Mouse (Mus musculus) CH12.LX (cell line): ENCODE results near the gene Tmem110. TPM values are rescaled to one million over a fixed set of nuclear protein-coding genes. Genes with fewer than 3 reads are reported as not detected.

Experiments used
- DNase-seq: peaks from one replicate; pipeline ENCODE4 v3.0.0-alpha.2; 2013; ENCODE audit errors: extremely low read depth
- H3K27ac ChIP-seq: 2 replicates; pipeline ENCODE4 v1.5.1; 2012; ENCODE audit warnings: low read depth, mild to moderate bottlenecking, control low read depth, moderate library complexity; ENCODE audit not compliant: insufficient read depth
- H3K27me3 ChIP-seq: replicated peaks from 2 replicates; pipeline ENCODE3; 2012; ENCODE audit warnings: inconsistent platforms
- H3K36me3 ChIP-seq, 2 experiments: replicated peaks in 1 of 2; 2 replicates each; pipeline versions ENCODE3 to v1.6.1; 2012; ENCODE audit warnings: inconsistent platforms in 1 of 2, low read length in 1 of 2, mild to moderate bottlenecking in 1 of 2, mixed read lengths in 1 of 2, moderate library complexity in 1 of 2; ENCODE audit not compliant: control insufficient read depth in 1 of 2, insufficient read depth in 1 of 2
- H3K4me1 ChIP-seq, 2 experiments: 2 replicates each; pipeline ENCODE4 v1.6.1; 2012; ENCODE audit warnings: inconsistent platforms in 1 of 2, moderate library complexity in 1 of 2; ENCODE audit not compliant: insufficient read depth in 2 of 2, control insufficient read depth in 1 of 2
- H3K4me2 ChIP-seq: 2 replicates; pipeline ENCODE4 v1.6.1; 2012; ENCODE audit warnings: low read depth, mild to moderate bottlenecking, control low read depth; ENCODE audit not compliant: poor library complexity, insufficient read depth, severe bottlenecking
- H3K4me3 ChIP-seq, 3 experiments: fragments of 150-350 bp in 1 of 3; sonication (generic) in 1 of 3; replicated peaks in 1 of 3; 2 replicates each; pipeline versions ENCODE3 to v1.5.1; 2011 to 2012; ENCODE audit warnings: low read depth in 2 of 3, low read length in 2 of 3, mild to moderate bottlenecking in 2 of 3, moderate library complexity in 2 of 3, control low read depth in 1 of 3, improper control_type of control experiment in 1 of 3, inconsistent platforms in 1 of 3, mixed read lengths in 1 of 3; ENCODE audit not compliant: poor library complexity in 1 of 3
- H3K79me2 ChIP-seq: replicated peaks from 2 replicates; pipeline ENCODE4 v1.6.1; 2012; ENCODE audit warnings: mild to moderate bottlenecking, moderate library complexity; ENCODE audit not compliant: control insufficient read depth, poor library complexity, insufficient read depth, severe bottlenecking; ENCODE audit errors: extremely low read depth
- H3K9ac ChIP-seq: 2 replicates; pipeline ENCODE4 v1.6.1; 2012; ENCODE audit warnings: low read depth, mild to moderate bottlenecking, control low read depth, moderate library complexity; ENCODE audit not compliant: insufficient read depth
- H3K9me3 ChIP-seq: replicated peaks from 2 replicates; pipeline ENCODE3; 2012; ENCODE audit warnings: low read length, inconsistent platforms, mixed read lengths
- CTCF ChIP-seq, 2 experiments: IDR thresholded peaks in 1 of 2; conservative IDR thresholded peaks in 1 of 2; 2 replicates each; pipeline ENCODE4 v1.5.1; 2011 to 2012; ENCODE audit warnings: low read depth in 2 of 2, low read length in 2 of 2, improper control_type of control experiment in 1 of 2, inconsistent platforms in 1 of 2, mild to moderate bottlenecking in 1 of 2, moderate library complexity in 1 of 2
- E2F4 ChIP-seq: IDR thresholded peaks from 2 replicates; pipeline ENCODE4 v1.6.1; 2011; ENCODE audit warnings: low read depth, low read length, improper control_type of control experiment; ENCODE audit not compliant: insufficient replicate concordance
- EP300 ChIP-seq: IDR thresholded peaks from 2 replicates; pipeline ENCODE4 v1.6.1; 2011; ENCODE audit warnings: low read length, improper control_type of control experiment
- GABPA ChIP-seq: IDR thresholded peaks from 2 replicates; pipeline ENCODE4 v1.6.1; 2012; ENCODE audit warnings: low read depth, low read length, improper control_type of control experiment, inconsistent platforms; ENCODE audit not compliant: insufficient replicate concordance
- JUN ChIP-seq: IDR thresholded peaks from 2 replicates; pipeline ENCODE4 v1.6.1; 2011; ENCODE audit warnings: low read depth, mild to moderate bottlenecking, low read length, improper control_type of control experiment, moderate library complexity; ENCODE audit not compliant: insufficient read depth
- KAT2A ChIP-seq: IDR thresholded peaks from 2 replicates; pipeline ENCODE4 v1.6.1; 2012; ENCODE audit warnings: low read length, improper control_type of control experiment, inconsistent platforms; ENCODE audit not compliant: insufficient replicate concordance
- MAFK ChIP-seq: IDR thresholded peaks from 2 replicates; pipeline ENCODE4 v1.6.1; 2011; ENCODE audit warnings: low read length, improper control_type of control experiment; ENCODE audit not compliant: insufficient replicate concordance
- MEF2A ChIP-seq: IDR thresholded peaks from 2 replicates; pipeline ENCODE4 v1.6.1; 2014; ENCODE audit warnings: low read depth, mild to moderate bottlenecking, inconsistent platforms, low read length, improper control_type of control experiment, borderline replicate concordance
- MXI1 ChIP-seq: IDR thresholded peaks from 2 replicates; pipeline ENCODE4 v1.6.1; 2011; ENCODE audit warnings: mild to moderate bottlenecking, low read depth, low read length, improper control_type of control experiment
- MYC ChIP-seq: IDR thresholded peaks from 2 replicates; pipeline ENCODE4 v1.6.1; 2011; ENCODE audit warnings: low read depth, mild to moderate bottlenecking, improper control_type of control experiment, low read length
- RAD21 ChIP-seq: IDR thresholded peaks from 2 replicates; pipeline ENCODE4 v1.6.1; 2011; ENCODE audit warnings: low read depth, mild to moderate bottlenecking, low read length, improper control_type of control experiment, moderate library complexity
- SIN3A ChIP-seq: IDR thresholded peaks from 2 replicates; pipeline ENCODE4 v1.6.1; 2012; ENCODE audit warnings: low read length, improper control_type of control experiment, inconsistent platforms
- SMC3 ChIP-seq: IDR thresholded peaks from 2 replicates; pipeline ENCODE4 v1.6.1; 2011; ENCODE audit warnings: low read depth, low read length, improper control_type of control experiment
- UBTF ChIP-seq: IDR thresholded peaks from 2 replicates; pipeline ENCODE4 v1.6.1; 2012; ENCODE audit warnings: low read depth, mild to moderate bottlenecking, inconsistent platforms, low read length, improper control_type of control experiment, moderate library complexity
- USF2 ChIP-seq: conservative IDR thresholded peaks from 2 replicates; pipeline ENCODE4 v1.6.1; 2011; ENCODE audit warnings: low read depth, low read length, improper control_type of control experiment
- ZC3H11A ChIP-seq: IDR thresholded peaks from 2 replicates; pipeline ENCODE4 v1.6.1; 2012; ENCODE audit warnings: low read depth, mild to moderate bottlenecking, inconsistent platforms, low read length, improper control_type of control experiment
- ZNF384 ChIP-seq: IDR thresholded peaks from 2 replicates; pipeline ENCODE4 v1.6.1; 2012; ENCODE audit warnings: low read depth, low read length, improper control_type of control experiment, inconsistent platforms
- dilution Hi-C: fragments of 300-500 bp; cut with MboI; formaldehyde crosslinking; loops from 2 replicates; pipeline ENCODE4 v1.14.3; 2020; ENCODE audit warnings: low sequenced_read_pairs; ENCODE audit not compliant: extremely low pct_unique_long_range_greater_than_20kb, extremely low pct_ligation_motif_present
- in situ Hi-C: fragments of 300-500 bp; cut with MboI; formaldehyde crosslinking; loops from 3 replicates; pipeline ENCODE4 v1.14.3; 2019; ENCODE audit warnings: low sequenced_read_pairs, low pct_ligation_motif_present, low pct_unique_long_range_greater_than_20kb, mixed read lengths
- polyA plus RNA-seq: library from polyadenylated mRNA; unstranded; fragments of >175 nt; gene quantifications from 2 replicates; pipeline ENCODE4 v1.2.1, GENCODE M21; 2012; ENCODE audit warnings: low read depth; ENCODE audit not compliant: insufficient read length
- total RNA-seq, 2 experiments: library from RNA; depleted of rRNA; stranded (reverse); fragments of 300-350 nt in 1 of 2; fragments of >200 nt in 1 of 2; gene quantifications; 2 replicates each; pipeline ENCODE4 v1.2.3; 2012 to 2014

Tmem110 gene
- total and polyA plus RNA-seq, 3 experiments: 10.3 to 26.2 (median 19.4) TPM

GRCm38 (mm10) chr14:30857990-30858389 lies 32.6 kb downstream of the Tmem110 start:
- no peak overlapping the region for H3K9ac ChIP-seq
- H3K4me3 ChIP-seq: no peak overlapping the region
- dilution Hi-C loops: no loop called here
- peaks cover 0 to 9% of the 10 kb centered on the region in 2 experiments; a peak in 1 of 4 replicates for H3K4me1 ChIP-seq
- DNase-seq: peak; percentile 61
- H3K27me3 ChIP-seq: no peaks in the 10 kb centered on the region
- TF ChIP-seq JUN: no peak
- no peak for TF ChIP-seq MAFK
- TF ChIP-seq CTCF (conservative IDR thresholded peaks at IDR 0.05 in 1 of 2, IDR thresholded peaks at IDR 0.05 in 1 of 2; ENCODE audit: low read depth in 2 of 2, low read length in 2 of 2): peak in 1 of 2 experiments; percentile 69; a peak in 3 of 4 replicates
- peak; percentile 73 for TF ChIP-seq RAD21
- peak; percentile 64 for TF ChIP-seq SMC3
- TF ChIP-seq, all 38 proteins: peak for 3
- in situ Hi-C loops: loop anchor here (10.0 kb wide), 1 partner anchor 273 kb away; no protein-coding TSS in a partner anchor
- H3K36me3 ChIP-seq: peaks cover 0 to 47% of the 10 kb centered on the region in 2 experiments
- no peak overlapping the region for H3K27ac ChIP-seq
- H3K4me2 ChIP-seq: no peak overlapping the region
- no peaks in the 10 kb centered on the region for H3K79me2 ChIP-seq
- no peaks in the 10 kb centered on the region for H3K9me3 ChIP-seq

- no peak overlapping the region for H3K4me3 ChIP-seq
- no peaks in the 10 kb centered on the region for H3K27me3 ChIP-seq
- H3K79me2 ChIP-seq: no peaks in the 10 kb centered on the region
- no peak for DNase-seq
- no peak for TF ChIP-seq USF2
- no peak for TF ChIP-seq ZC3H11A
- TF ChIP-seq MYC: no peak
- TF ChIP-seq UBTF: no peak
- no peak for TF ChIP-seq SIN3A
- no peak for TF ChIP-seq MEF2A
- no peak for TF ChIP-seq EP300
- no peak for TF ChIP-seq JUN
- no peak for TF ChIP-seq E2F4
- TF ChIP-seq KAT2A: no peak
- TF ChIP-seq MAFK: no peak
- TF ChIP-seq GABPA: no peak
- TF ChIP-seq MXI1: no peak
- no peak for TF ChIP-seq ZNF384
- no peak for TF ChIP-seq SMC3
- no peak for TF ChIP-seq CTCF (conservative IDR thresholded peaks at IDR 0.05 in 1 of 2, IDR thresholded peaks at IDR 0.05 in 1 of 2; ENCODE audit: low read depth in 2 of 2, low read length in 2 of 2)
- no peak for TF ChIP-seq RAD21
- in situ Hi-C loops: no loop called here
- no peaks in the 10 kb centered on the region for H3K9me3 ChIP-seq
- dilution Hi-C loops: no loop called here
- no peak overlapping the region for H3K27ac ChIP-seq
- peaks cover 0 to 27% of the 10 kb centered on the region in 2 experiments; a peak in 2 of 4 replicates for H3K4me1 ChIP-seq
- peaks cover 14 to 64% of the 10 kb centered on the region in 2 experiments for H3K36me3 ChIP-seq
- no peak overlapping the region for H3K9ac ChIP-seq
- no peak overlapping the region for H3K4me2 ChIP-seq
Observed at GRCm38 (mm10) chr14:30861421-30862125, 36.2 kb downstream of the Tmem110 start.
